Mouse (Mus musculus): ENCODE data around the gene Scn2b. TPM values are rescaled to one million over a fixed set of nuclear protein-coding genes. Genes with fewer than 3 reads are reported as not detected.

The Scn2b gene
- total and polyA plus RNA-seq, 2 experiments from 2014 or later, result 9.1 to 14.1 TPM

- H3K27me3 ChIP-seq (ENCODE audit: insufficient read depth, low read length), result no peaks in the 10 kb centered on the region
- no peak for DNase-seq (ENCODE audit: low spot score)
- H3K9me3 ChIP-seq (ENCODE audit: low read length), result no peaks in the 10 kb centered on the region
- H3K36me3 ChIP-seq (ENCODE audit: insufficient read depth, low read length), result no peaks in the 10 kb centered on the region
- no peak for ATAC-seq (ENCODE audit: low FRiP score)
- peaks cover 28% of the 10 kb centered on the region for H3K4me1 ChIP-seq (ENCODE audit: insufficient read depth, low read length)
- H3K27ac ChIP-seq (ENCODE audit: low read depth, low read length), result peak overlapping the region; percentile 88; the same call in 1 of the 2 replicates
- H3K4me2 ChIP-seq (ENCODE audit: low read depth, low read length, poor library complexity, severe bottlenecking), result peak overlapping the region; percentile 79
- WGBS, result 19% methylated on average over 10 of the region's 10 CpGs
- peak overlapping the region; percentile 91 for H3K9ac ChIP-seq (replicated peaks; ENCODE audit: low read length, poor library complexity, severe bottlenecking)
- TF ChIP-seq CTCF (IDR thresholded peaks at IDR 0.05), result no peak
- peak overlapping the region; percentile 75 for H3K4me3 ChIP-seq (ENCODE audit: low read depth, low read length)
Observed at GRCm38 (mm10) chr9:45118552-45118951, 970 bp downstream of the Scn2b start.

GRCm38 (mm10) chr9:45119316-45119953 lies 1.9 kb downstream of the Scn2b start:
- Histone ChIP-seq H3K4me3 (ENCODE audit: low read depth, low read length) (peak overlapping the region; percentile 75), H3K9me3 (ENCODE audit: low read length) (no peaks in the 10 kb centered on the region), H3K27ac (ENCODE audit: low read depth, low read length) (no peak overlapping the region), H3K9ac (replicated peaks; ENCODE audit: low read length, poor library complexity, severe bottlenecking) (peak overlapping the region; percentile 91; the same call in 1 of the 2 replicates), H3K36me3 (ENCODE audit: insufficient read depth, low read length) (no peaks in the 10 kb centered on the region), H3K4me2 (ENCODE audit: low read depth, low read length, poor library complexity, severe bottlenecking) (peak overlapping the region; percentile 79), H3K4me1 (ENCODE audit: insufficient read depth, low read length) (peaks cover 28% of the 10 kb centered on the region), H3K27me3 (ENCODE audit: insufficient read depth, low read length) (no peaks in the 10 kb centered on the region)
- no peak for DNase-seq (ENCODE audit: low spot score)
- WGBS, result 91% methylated on average over 8 of the region's 8 CpGs
- ATAC-seq (ENCODE audit: low FRiP score), result no peak
- peak; percentile 52 for TF ChIP-seq CTCF (IDR thresholded peaks at IDR 0.05)

GRCm38 (mm10) chr9:45119954-45120530 lies 2.5 kb downstream of the Scn2b start:
- Histone ChIP-seq H3K27me3 (ENCODE audit: insufficient read depth, low read length) (no peaks in the 10 kb centered on the region), H3K4me1 (ENCODE audit: insufficient read depth, low read length) (peaks cover 28% of the 10 kb centered on the region), H3K4me3 (ENCODE audit: low read depth, low read length) (no peak overlapping the region), H3K9ac (replicated peaks; ENCODE audit: low read length, poor library complexity, severe bottlenecking) (no peak overlapping the region), H3K36me3 (ENCODE audit: insufficient read depth, low read length) (no peaks in the 10 kb centered on the region), H3K27ac (ENCODE audit: low read depth, low read length) (no peak overlapping the region), H3K4me2 (ENCODE audit: low read depth, low read length, poor library complexity, severe bottlenecking) (peak overlapping the region; percentile 79; the same call in 1 of the 2 replicates), H3K9me3 (ENCODE audit: low read length) (no peaks in the 10 kb centered on the region)
- DNase-seq (ENCODE audit: low spot score) (no peak), ATAC-seq (ENCODE audit: low FRiP score) (no peak)
- 89% methylated on average over 14 of the region's 14 CpGs for WGBS
- no peak for TF ChIP-seq CTCF (IDR thresholded peaks at IDR 0.05)

GRCm38 (mm10) chr9:45120567-45120966 lies 3.0 kb downstream of the Scn2b start:
- Histone ChIP-seq H3K4me1 (ENCODE audit: insufficient read depth, low read length) (peaks cover 28% of the 10 kb centered on the region), H3K4me3 (ENCODE audit: low read depth, low read length) (no peak overlapping the region), H3K27me3 (ENCODE audit: insufficient read depth, low read length) (no peaks in the 10 kb centered on the region), H3K36me3 (ENCODE audit: insufficient read depth, low read length) (peaks cover 5% of the 10 kb centered on the region), H3K4me2 (ENCODE audit: low read depth, low read length, poor library complexity, severe bottlenecking) (no peak overlapping the region), H3K9ac (replicated peaks; ENCODE audit: low read length, poor library complexity, severe bottlenecking) (no peak overlapping the region), H3K9me3 (ENCODE audit: low read length) (no peaks in the 10 kb centered on the region), H3K27ac (ENCODE audit: low read depth, low read length) (no peak overlapping the region)
- 89% methylated on average over 6 of the region's 6 CpGs for whole genome bisulfite sequencing
- ATAC-seq (ENCODE audit: low FRiP score) (no peak), DNase-seq (ENCODE audit: low spot score) (no peak)
- TF ChIP-seq CTCF (IDR thresholded peaks at IDR 0.05), result no peak; the same call in 1 of the 2 replicates

GRCm38 (mm10) chr9:45121001-45121400 lies 3.4 kb downstream of the Scn2b start:
- H3K27ac ChIP-seq (ENCODE audit: low read depth, low read length), result no peak overlapping the region
- ATAC-seq (ENCODE audit: low FRiP score), result no peak
- no peak overlapping the region for H3K9ac ChIP-seq (replicated peaks; ENCODE audit: low read length, poor library complexity, severe bottlenecking)
- TF ChIP-seq CTCF (IDR thresholded peaks at IDR 0.05), result no peak
- peaks cover 28% of the 10 kb centered on the region for H3K4me1 ChIP-seq (ENCODE audit: insufficient read depth, low read length)
- no peak overlapping the region for H3K4me2 ChIP-seq (ENCODE audit: low read depth, low read length, poor library complexity, severe bottlenecking)
- peaks cover 8% of the 10 kb centered on the region for H3K36me3 ChIP-seq (ENCODE audit: insufficient read depth, low read length)
- no peak for DNase-seq (ENCODE audit: low spot score)
- H3K9me3 ChIP-seq (ENCODE audit: low read length), result no peaks in the 10 kb centered on the region
- no peak overlapping the region for H3K4me3 ChIP-seq (ENCODE audit: low read depth, low read length)
- WGBS, result 59% methylated on average over 6 of the region's 6 CpGs
- no peaks in the 10 kb centered on the region for H3K27me3 ChIP-seq (ENCODE audit: insufficient read depth, low read length)

- no peak overlapping the region for H3K27ac ChIP-seq (ENCODE audit: low read depth, low read length)
- no peaks in the 10 kb centered on the region for H3K27me3 ChIP-seq (ENCODE audit: insufficient read depth, low read length)
- no peaks in the 10 kb centered on the region for H3K9me3 ChIP-seq (ENCODE audit: low read length)
- peak; percentile 97 for TF ChIP-seq CTCF (IDR thresholded peaks at IDR 0.05)
- H3K4me1 ChIP-seq (ENCODE audit: insufficient read depth, low read length), result peaks cover 26% of the 10 kb centered on the region
- ATAC-seq (ENCODE audit: low FRiP score) (peak; percentile 29; the same call in 1 of the 2 replicates), DNase-seq (ENCODE audit: low spot score) (peak; percentile 86)
- peaks cover 16% of the 10 kb centered on the region for H3K36me3 ChIP-seq (ENCODE audit: insufficient read depth, low read length)
- H3K4me2 ChIP-seq (ENCODE audit: low read depth, low read length, poor library complexity, severe bottlenecking), result peak overlapping the region; percentile 38
- WGBS, result 4% methylated on average over 10 of the region's 10 CpGs
- H3K9ac ChIP-seq (replicated peaks; ENCODE audit: low read length, poor library complexity, severe bottlenecking), result peak overlapping the region; percentile 29; the same call in 1 of the 2 replicates
- H3K4me3 ChIP-seq (ENCODE audit: low read depth, low read length), result peak overlapping the region; percentile 6; the same call in 1 of the 2 replicates
Observed at GRCm38 (mm10) chr9:45121769-45122168, 4.2 kb downstream of the Scn2b start.
